Mouse (Mus musculus): ENCODE measurements around the gene Clmn. TPM values are rescaled to one million over a fixed set of nuclear protein-coding genes. Genes with fewer than 3 reads are reported as not detected.

The Clmn gene
- total and polyA plus RNA-seq, 3 experiments, result not detected

GRCm38 (mm10) chr12:104880367-104880766, 15.5 kb upstream of the Clmn start:
- Histone ChIP-seq H3K79me2 (ENCODE audit: control insufficient read depth, insufficient read depth, low read length, poor library complexity) (no peaks in the 10 kb centered on the region), H3K36me3 (ENCODE audit: control insufficient read depth in 1 of 2, insufficient read depth in 2 of 2, low read length in 2 of 2) (no peaks in the 10 kb centered on the region), H3K27ac (ENCODE audit: control insufficient read depth, low read depth, low read length) (no peak overlapping the region), H3K9ac (ENCODE audit: control insufficient read depth, low read depth, low read length, poor library complexity, severe bottlenecking) (no peak overlapping the region), H3K9me3 (replicated peaks; ENCODE audit: insufficient read depth, low read length) (no peaks in the 10 kb centered on the region), H3K27me3 (ENCODE audit: control insufficient read depth in 1 of 2, insufficient read depth in 2 of 2, low read length in 2 of 2) (no peaks in the 10 kb centered on the region), H3K4me1 (ENCODE audit: control insufficient read depth in 1 of 2, insufficient read depth in 2 of 2, low read length in 2 of 2) (no peaks in the 10 kb centered on the region), H3K4me3 (ENCODE audit: control insufficient read depth in 1 of 2, insufficient read depth in 1 of 2, low read depth in 2 of 2, low read length in 2 of 2) (no peak overlapping the region)
- no peak for TF ChIP-seq NELFE (IDR thresholded peaks at IDR 0.05; ENCODE audit: low read depth, low read length)
- TF ChIP-seq MAFK (IDR thresholded peaks at IDR 0.05; ENCODE audit: borderline replicate concordance, low read depth, low read length), result no peak
- TF ChIP-seq EP300 (IDR thresholded peaks at IDR 0.05; ENCODE audit: low read depth in 1 of 2, low read length in 2 of 2), result no peak
- TF ChIP-seq ZC3H11A (IDR thresholded peaks at IDR 0.05; ENCODE audit: low read depth, low read length), result no peak
- TF ChIP-seq ZMIZ1 (IDR thresholded peaks at IDR 0.05; ENCODE audit: low read depth, low read length), result no peak
- no peak for TF ChIP-seq MXI1 (IDR thresholded peaks at IDR 0.05; ENCODE audit: low read depth, low read length)
- TF ChIP-seq GABPA (IDR thresholded peaks at IDR 0.05; ENCODE audit: low read depth, low read length), result no peak
- no peak for TF ChIP-seq RCOR1 (IDR thresholded peaks at IDR 0.05; ENCODE audit: low read depth, low read length)
- TF ChIP-seq ZNF384 (IDR thresholded peaks at IDR 0.05; ENCODE audit: low read depth, low read length), result no peak
- no peak for TF ChIP-seq ETS1 (IDR thresholded peaks at IDR 0.05; ENCODE audit: low read depth, low read length)
- TF ChIP-seq MYC (IDR thresholded peaks at IDR 0.05; ENCODE audit: low read depth, low read length), result no peak
- no peak for TF ChIP-seq CHD1 (IDR thresholded peaks at IDR 0.05; ENCODE audit: low read depth, low read length)
- no peak for TF ChIP-seq ZKSCAN1 (IDR thresholded peaks at IDR 0.05; ENCODE audit: low read depth, low read length)
- no peak for DNase-seq (ENCODE audit: low read depth, low spot score)

DNA sequence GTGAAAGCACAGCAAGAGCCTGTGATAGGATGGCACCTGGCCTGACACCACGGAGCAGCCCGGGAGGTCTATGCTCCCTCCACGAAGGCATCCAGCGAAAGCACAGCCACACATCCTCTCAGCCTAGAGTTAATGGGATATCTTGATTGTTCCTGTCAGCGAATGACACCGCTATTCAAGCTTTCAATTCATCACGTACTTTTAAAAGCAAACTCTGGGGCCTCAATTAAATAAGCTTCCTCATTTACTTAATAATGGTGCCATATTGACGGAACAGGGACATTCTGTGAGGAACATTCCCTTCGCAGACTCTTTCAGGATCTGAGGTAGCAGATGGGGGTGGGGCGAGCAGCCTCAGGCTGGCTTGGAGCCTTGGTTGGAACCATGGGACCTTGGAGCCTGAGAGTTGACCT, 14.7 kb upstream of the Clmn start:
- no peaks in the 10 kb centered on the region for H3K9me3 ChIP-seq (replicated peaks; ENCODE audit: insufficient read depth, low read length)

More for the DNA sequence above, 14.7 kb upstream of the Clmn start:
- no peak overlapping the region for H3K4me3 ChIP-seq (ENCODE audit: control insufficient read depth in 1 of 2, insufficient read depth in 1 of 2, low read depth in 2 of 2, low read length in 2 of 2)
- TF ChIP-seq MAFK (IDR thresholded peaks at IDR 0.05; ENCODE audit: borderline replicate concordance, low read depth, low read length) (no peak), GABPA (IDR thresholded peaks at IDR 0.05; ENCODE audit: low read depth, low read length) (no peak), POLR2A (IDR thresholded peaks at IDR 0.05; ENCODE audit: control insufficient read depth in 1 of 2, insufficient read depth in 1 of 2, low read depth in 1 of 2, low read length in 2 of 2, poor library complexity in 1 of 2) (no peak), E2F4 (IDR thresholded peaks at IDR 0.05; ENCODE audit: borderline replicate concordance, low read depth, low read length) (no peak), ELF1 (IDR thresholded peaks at IDR 0.05; ENCODE audit: low read depth, low read length) (no peak), CHD1 (IDR thresholded peaks at IDR 0.05; ENCODE audit: low read depth, low read length) (no peak), TBP (IDR thresholded peaks at IDR 0.05; ENCODE audit: low read depth, low read length) (no peak), MAX (IDR thresholded peaks at IDR 0.05; ENCODE audit: low read length) (no peak), MYB (IDR thresholded peaks at IDR 0.05; ENCODE audit: low read depth, low read length) (no peak), POLR2AphosphoS5 (IDR thresholded peaks at IDR 0.05; ENCODE audit: borderline replicate concordance, low read depth, low read length) (no peak), ZMIZ1 (IDR thresholded peaks at IDR 0.05; ENCODE audit: low read depth, low read length) (no peak)
- no peaks in the 10 kb centered on the region for H3K27me3 ChIP-seq (ENCODE audit: control insufficient read depth in 1 of 2, insufficient read depth in 2 of 2, low read length in 2 of 2)
- H3K36me3 ChIP-seq (ENCODE audit: control insufficient read depth in 1 of 2, insufficient read depth in 2 of 2, low read length in 2 of 2), result no peaks in the 10 kb centered on the region
- no peak overlapping the region for H3K9ac ChIP-seq (ENCODE audit: control insufficient read depth, low read depth, low read length, poor library complexity, severe bottlenecking)
- no peak overlapping the region for H3K27ac ChIP-seq (ENCODE audit: control insufficient read depth, low read depth, low read length)
- H3K4me1 ChIP-seq (ENCODE audit: control insufficient read depth in 1 of 2, insufficient read depth in 2 of 2, low read length in 2 of 2), result no peaks in the 10 kb centered on the region
- no peak for DNase-seq (ENCODE audit: low read depth, low spot score)
- H3K79me2 ChIP-seq (ENCODE audit: control insufficient read depth, insufficient read depth, low read length, poor library complexity), result no peaks in the 10 kb centered on the region
